Mouse (Mus musculus) right cerebral cortex, postnatal 10 days (tissue): ENCODE results near the gene Cda.

Source experiments
- DNase-seq, 2 experiments: peaks; one replicate each; pipeline ENCODE4 v3.0.0; 2021; ENCODE audit warnings: low spot score in 2 of 2

Gene Cda

DNA sequence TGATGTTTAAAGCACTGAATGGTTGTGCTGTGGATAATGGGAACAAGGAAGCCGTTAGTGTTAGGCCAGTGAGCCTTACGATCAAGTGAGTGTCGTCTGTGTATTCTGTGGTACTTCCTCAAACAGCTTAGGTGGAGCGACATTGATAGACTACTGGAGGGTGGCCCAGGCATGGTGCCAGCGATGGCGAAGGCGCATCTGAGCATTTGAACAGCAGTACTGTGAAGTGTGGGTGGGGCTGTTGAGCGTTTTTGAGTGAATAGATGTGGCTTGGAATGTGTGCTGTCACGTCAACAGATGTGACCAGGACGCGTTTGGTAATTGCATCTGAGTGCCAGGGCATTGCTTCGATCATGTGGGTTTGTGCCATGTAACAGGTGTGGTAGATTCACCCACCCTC is 60.1 kb downstream of the Cda start:
- DNase-seq, result no peak

DNA sequence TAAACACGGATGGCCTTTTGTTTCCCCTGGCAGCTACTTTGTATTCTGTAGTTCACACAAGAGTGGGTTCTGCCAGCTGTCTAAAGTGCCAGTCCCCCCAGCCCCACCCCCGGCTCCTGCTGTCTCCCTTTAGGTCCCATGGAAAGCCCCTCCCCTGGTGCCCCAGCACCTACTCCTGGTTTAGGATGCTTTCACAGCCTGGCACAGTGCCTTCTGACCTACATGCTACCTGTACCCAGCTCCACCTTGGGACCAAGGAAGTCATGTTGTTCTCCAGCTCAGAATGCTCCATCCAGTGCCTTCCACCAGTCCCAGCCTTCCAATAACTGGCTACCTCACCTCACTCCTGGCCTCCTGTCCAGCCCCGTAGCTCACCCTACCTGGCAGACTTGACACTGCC is 60.8 kb downstream of the Cda start:
- DNase-seq, result no peak

DNA sequence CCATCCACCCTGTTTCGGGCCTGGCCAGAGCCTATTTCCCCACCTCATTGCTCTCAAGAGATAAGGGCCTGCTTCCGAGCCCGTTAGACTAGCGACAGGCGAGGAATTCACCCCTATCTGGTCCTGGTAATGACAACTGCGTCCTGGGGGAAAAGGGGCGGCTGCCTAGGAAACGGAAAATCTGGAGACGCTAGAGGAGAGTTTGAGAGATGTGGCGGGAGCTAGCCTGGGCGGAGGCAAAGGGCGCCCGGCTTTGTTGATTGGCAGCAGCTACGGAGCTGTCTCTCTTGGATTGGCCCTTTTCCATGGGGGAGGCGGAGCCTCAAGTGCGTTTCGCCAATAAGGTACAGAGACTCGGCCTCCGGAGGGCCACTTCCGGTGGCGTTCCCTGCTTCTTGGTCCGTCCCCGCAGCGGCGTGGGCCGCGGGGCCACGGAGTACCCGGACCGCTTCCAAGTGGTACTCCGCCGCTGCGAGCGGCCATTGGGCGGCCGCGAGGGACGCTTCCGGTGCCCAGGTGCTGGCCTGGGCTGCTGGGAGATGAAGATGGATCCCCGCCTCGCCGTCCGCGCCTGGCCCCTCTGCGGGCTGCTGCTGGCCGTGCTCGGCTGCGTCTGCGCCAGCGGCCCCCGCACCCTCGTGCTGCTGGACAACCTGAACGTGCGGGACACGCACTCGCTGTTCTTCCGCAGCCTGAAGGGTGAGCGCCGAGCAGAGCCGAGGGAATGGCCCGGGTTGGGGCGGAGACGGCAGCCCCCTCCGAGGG is 63.3 kb downstream of the Cda start, which contains the start of gene Ddost:
Gene Ddost, plus strand, starts transcription at position 391 of the 765 bp plus-strand sequence.
- peak; percentile 99 to 100 for DNase-seq

DNA sequence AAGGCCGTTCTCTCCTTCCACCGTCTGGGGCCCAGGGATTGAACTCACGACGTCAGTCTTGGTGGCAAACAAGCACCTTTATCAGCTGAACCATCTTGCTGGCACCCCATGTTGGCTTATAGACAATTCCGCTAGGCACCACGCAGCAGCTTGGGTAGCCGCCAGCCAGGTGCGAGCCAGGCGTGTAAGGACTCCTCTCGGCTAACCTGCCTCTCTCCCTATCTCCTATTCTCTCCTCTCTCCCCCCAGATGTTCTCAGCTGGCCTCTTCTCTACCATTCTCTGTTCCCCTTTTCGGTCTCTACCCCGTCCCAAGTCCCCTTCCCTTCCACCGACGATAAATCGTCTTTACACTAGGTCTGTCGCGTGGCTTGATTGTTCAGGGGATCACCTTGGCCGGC is 64.0 kb downstream of the Cda start:
- DNase-seq, result no peak

DNA sequence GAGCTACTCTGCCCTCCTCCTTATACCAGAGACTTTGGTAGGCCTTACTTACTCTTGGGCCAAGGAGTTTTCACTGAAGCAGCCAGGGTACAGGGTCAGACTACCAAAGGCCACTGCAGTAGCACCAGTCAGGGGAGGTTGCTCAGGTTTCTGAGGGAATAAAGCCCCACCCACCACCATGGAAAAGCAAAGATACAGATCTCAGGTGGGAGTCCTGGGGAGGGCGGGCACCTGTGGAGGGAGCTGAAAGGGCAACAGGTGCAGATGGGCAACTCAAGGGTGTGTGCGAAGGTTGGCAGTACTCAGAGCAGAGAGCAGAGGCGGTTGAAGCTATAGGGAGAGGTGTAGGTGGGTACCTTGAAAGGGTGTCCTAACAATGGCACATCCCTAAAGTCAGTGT is 64.8 kb downstream of the Cda start:
- no peak for DNase-seq

DNA sequence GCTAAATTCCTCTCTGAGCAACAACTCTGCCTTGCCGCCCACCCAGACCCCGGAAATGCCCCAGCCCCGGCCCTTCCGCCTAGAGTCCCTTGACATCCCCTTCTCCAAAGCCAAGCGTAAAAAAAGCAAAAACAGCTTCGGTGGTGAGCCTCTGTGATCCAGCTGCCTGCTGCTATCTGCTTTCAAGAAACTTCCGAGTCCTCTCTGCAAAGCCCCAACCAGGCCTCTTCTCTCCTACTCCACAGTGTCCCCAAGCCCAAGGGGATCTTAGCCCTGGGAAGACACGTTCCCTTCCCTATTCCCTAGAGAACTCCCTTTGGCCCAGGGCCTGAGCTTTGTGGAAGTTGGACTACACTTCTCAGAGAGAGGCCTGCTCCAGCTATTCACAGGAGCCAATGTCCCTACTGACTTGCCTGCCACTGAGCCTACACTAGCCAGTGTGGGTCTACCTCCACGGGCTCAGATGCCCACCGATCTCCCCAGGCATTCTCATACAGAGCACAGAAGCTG is 66.5 kb downstream of the Cda start:
- DNase-seq, result no peak

DNA sequence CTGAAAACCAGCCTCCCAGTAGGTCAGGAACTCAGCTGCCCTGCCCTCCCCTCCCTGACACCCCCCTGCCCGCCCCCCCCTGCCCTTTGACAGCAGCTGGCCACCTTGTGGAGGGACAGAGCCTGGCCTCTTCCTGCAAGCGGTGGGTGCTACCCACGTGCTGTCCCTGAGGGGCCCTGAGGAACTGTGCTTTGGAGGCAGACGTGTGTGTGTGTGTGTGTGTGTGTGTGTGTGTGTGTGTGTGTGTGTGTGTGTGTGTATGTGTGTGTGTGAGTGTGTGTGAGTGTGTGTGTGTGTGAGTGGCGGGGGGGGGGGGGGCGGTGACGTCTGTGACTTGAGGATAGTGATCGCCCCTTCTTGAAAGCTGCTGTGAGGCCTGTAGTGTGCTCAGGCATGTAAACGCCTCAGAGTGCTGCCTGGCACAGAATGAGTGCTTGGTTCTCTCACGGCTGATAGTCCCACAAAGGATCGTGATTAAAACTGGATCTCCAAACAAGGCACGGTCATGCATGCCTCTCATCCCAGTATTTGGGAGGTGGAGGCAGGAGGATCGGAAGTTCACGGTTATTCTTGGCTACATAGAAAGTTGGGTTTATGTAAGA is 73.7 kb downstream of the Cda start:
- DNase-seq, result no peak

DNA sequence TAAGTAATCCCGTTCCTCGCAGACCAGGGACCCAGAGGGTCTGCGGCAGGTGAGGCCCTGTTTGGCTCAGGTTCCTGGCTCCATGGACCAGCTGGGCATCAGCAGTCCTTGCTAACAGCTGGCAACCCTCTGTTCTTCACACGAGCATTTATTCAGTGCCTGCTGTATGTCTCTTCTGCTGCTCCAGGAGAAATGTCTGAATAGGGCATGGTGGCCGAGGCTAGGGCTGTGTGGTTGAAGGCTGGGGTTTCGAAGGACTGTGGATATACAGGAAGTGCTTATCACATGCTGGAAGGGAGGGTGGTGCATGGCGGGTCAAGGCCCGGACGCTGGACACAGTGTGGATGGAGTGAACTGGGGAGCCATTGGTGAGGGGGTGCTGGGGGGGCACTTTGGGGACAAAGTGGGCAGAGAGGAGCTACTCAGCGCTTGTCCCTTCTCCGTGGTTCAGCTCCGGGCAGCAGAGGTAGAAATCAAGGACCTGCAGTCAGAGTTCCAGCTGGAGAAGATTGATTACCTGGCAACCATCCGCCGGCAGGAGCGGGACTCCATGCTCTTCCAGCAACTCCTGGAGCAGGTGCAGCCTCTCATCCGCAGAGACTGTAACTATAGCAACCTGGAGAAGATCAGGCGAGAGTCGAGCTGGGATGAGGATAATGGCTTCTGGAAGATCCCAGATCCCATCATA is 74.4 kb downstream of the Cda start:
- peak; percentile 65 to 74 for DNase-seq

DNA sequence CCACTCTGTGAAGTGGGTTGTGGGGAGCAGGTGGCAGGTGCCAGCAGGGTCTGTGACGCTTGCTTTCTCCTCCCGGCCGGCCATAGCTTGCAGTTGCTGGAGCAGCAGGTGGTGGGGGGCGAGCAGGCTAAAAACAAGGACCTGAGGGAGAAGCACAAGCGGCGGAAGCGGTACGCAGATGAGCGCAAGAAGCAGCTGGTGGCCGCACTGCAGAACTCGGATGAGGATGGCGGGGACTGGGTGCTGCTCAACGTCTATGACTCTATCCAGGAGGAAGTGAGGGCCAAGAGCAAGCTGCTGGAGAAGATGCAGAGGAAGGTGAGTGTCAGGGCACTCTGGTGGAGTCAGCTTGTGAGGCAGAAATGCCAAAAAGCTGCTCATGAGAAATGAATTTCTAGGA is 75.8 kb downstream of the Cda start:
- DNase-seq, result no peak

DNA sequence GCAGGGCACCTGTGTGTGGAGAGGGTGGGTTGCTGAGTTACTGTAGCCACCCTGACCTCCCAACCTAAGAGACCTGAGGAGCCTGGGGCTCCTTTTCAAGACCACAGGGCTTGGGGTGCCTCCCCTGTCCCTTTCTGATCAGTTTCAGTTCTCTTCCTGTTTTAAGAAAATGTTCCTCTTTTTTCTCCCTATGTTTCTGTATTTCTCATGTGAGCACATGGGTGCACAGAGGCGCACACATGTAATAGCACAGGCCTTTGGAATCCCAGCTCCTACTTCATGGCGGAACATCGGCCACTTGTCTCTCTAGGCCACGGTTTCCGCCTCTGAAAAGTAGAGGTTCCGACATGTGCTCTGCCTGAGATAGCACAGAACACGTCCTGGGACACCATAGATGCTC is 79.1 kb downstream of the Cda start:
- no peak for DNase-seq
